Mouse (Mus musculus): ENCODE measurements at regions not wholly inside any gene's neighbourhood (a gene's known extent, or its start where the extent isn't known, plus 50 kb on each side); places are given as distances from the start of the nearest gene placed in this dataset.

- dilution Hi-C loops (cut with MboI; ENCODE audit: extremely low pct_ligation_motif_present, extremely low pct_unique_long_range_greater_than_20kb, low sequenced_read_pairs) (no loop called here), in situ Hi-C loops (cut with MboI; ENCODE audit: low pct_ligation_motif_present, low pct_unique_long_range_greater_than_20kb, low sequenced_read_pairs) (no loop called here)
- TF ChIP-seq MAZ (IDR thresholded peaks at IDR 0.05; ENCODE audit: low read depth, low read length) = no peak
- TF ChIP-seq RAD21 (IDR thresholded peaks at IDR 0.05; ENCODE audit: low read depth, low read length) = no peak
- no peak for TF ChIP-seq MEF2A (IDR thresholded peaks at IDR 0.05; ENCODE audit: borderline replicate concordance, low read depth, low read length)
- no peak for TF ChIP-seq EP300 (IDR thresholded peaks at IDR 0.05; ENCODE audit: low read length)
- TF ChIP-seq NELFE (IDR thresholded peaks at IDR 0.05; ENCODE audit: low read depth, low read length) = no peak
- no peak for TF ChIP-seq CHD1 (IDR thresholded peaks at IDR 0.05; ENCODE audit: low read depth, low read length)
- TF ChIP-seq POLR2A (IDR thresholded peaks at IDR 0.05; ENCODE audit: low read depth, low read length) = no peak
- TF ChIP-seq HCFC1 (IDR thresholded peaks at IDR 0.05; ENCODE audit: low read depth, low read length) = no peak
- no peak for TF ChIP-seq USF1 (IDR thresholded peaks at IDR 0.05; ENCODE audit: low read depth, low read length)
- TF ChIP-seq KAT2A (IDR thresholded peaks at IDR 0.05; ENCODE audit: insufficient replicate concordance, low read length) = no peak
- no peak for TF ChIP-seq CTCF (conservative IDR thresholded peaks at IDR 0.05 in 1 of 2, IDR thresholded peaks at IDR 0.05 in 1 of 2; ENCODE audit: low read depth in 2 of 2, low read length in 2 of 2)
- no peak for TF ChIP-seq TBP (conservative IDR thresholded peaks at IDR 0.05; ENCODE audit: low read depth, low read length)
- no peak for TF ChIP-seq MAX (IDR thresholded peaks at IDR 0.05; ENCODE audit: low read length)
- TF ChIP-seq PAX5 (IDR thresholded peaks at IDR 0.05; ENCODE audit: low read length) = no peak
- no peak for TF ChIP-seq IRF4 (IDR thresholded peaks at IDR 0.05; ENCODE audit: low read depth, low read length)
- TF ChIP-seq ZNF384 (IDR thresholded peaks at IDR 0.05; ENCODE audit: low read depth, low read length) = no peak
- no peak for TF ChIP-seq ETS1 (conservative IDR thresholded peaks at IDR 0.05; ENCODE audit: low read depth, low read length)
- no peak for TF ChIP-seq MXI1 (IDR thresholded peaks at IDR 0.05; ENCODE audit: low read depth, low read length)
- no peak overlapping the region for H3K4me2 ChIP-seq (ENCODE audit: insufficient read depth, low read depth, poor library complexity, severe bottlenecking)
- H3K27ac ChIP-seq (ENCODE audit: insufficient read depth, low read depth) = no peak overlapping the region
- no peaks in the 10 kb centered on the region for H3K27me3 ChIP-seq (replicated peaks)
- H3K4me3 ChIP-seq (replicated peaks in 1 of 3; ENCODE audit: low read depth in 2 of 3, low read length in 2 of 3, poor library complexity in 1 of 3) = no peak overlapping the region
- H3K36me3 ChIP-seq (replicated peaks in 1 of 2; ENCODE audit: control insufficient read depth in 1 of 2, insufficient read depth in 1 of 2, low read length in 1 of 2) = no peaks in the 10 kb centered on the region
- no peaks in the 10 kb centered on the region for H3K79me2 ChIP-seq (replicated peaks; ENCODE audit: control insufficient read depth, extremely low read depth, insufficient read depth, poor library complexity, severe bottlenecking)
- no peak overlapping the region for H3K9ac ChIP-seq (ENCODE audit: insufficient read depth, low read depth)
- no peak for DNase-seq (ENCODE audit: extremely low read depth)
- H3K9me3 ChIP-seq (replicated peaks; ENCODE audit: low read length) = no peaks in the 10 kb centered on the region
- H3K4me1 ChIP-seq (ENCODE audit: control insufficient read depth in 1 of 2, insufficient read depth in 2 of 2) = peaks cover 0 to 7% of the 10 kb centered on the region in 2 experiments; a peak in 1 of 4 replicates
Observed at GRCm38 (mm10) chr5:51917812-51918448, 272.4 kb downstream of the Dhx15 start.

GRCm38 (mm10) chr5:51914731-51915130, 275.6 kb downstream of the Dhx15 start:
- H3K79me2 ChIP-seq (replicated peaks; ENCODE audit: control insufficient read depth, extremely low read depth, insufficient read depth, poor library complexity, severe bottlenecking) = no peaks in the 10 kb centered on the region

More at GRCm38 (mm10) chr5:51914731-51915130, 275.6 kb downstream of the Dhx15 start:
- in situ Hi-C loops (cut with MboI; ENCODE audit: low pct_ligation_motif_present, low pct_unique_long_range_greater_than_20kb, low sequenced_read_pairs) (no loop called here), dilution Hi-C loops (cut with MboI; ENCODE audit: extremely low pct_ligation_motif_present, extremely low pct_unique_long_range_greater_than_20kb, low sequenced_read_pairs) (no loop called here)
- Histone ChIP-seq H3K36me3 (replicated peaks in 1 of 2; ENCODE audit: control insufficient read depth in 1 of 2, insufficient read depth in 1 of 2, low read length in 1 of 2) (no peaks in the 10 kb centered on the region), H3K27ac (ENCODE audit: insufficient read depth, low read depth) (no peak overlapping the region), H3K4me3 (replicated peaks in 1 of 3; ENCODE audit: low read depth in 2 of 3, low read length in 2 of 3, poor library complexity in 1 of 3) (no peak overlapping the region), H3K4me1 (ENCODE audit: control insufficient read depth in 1 of 2, insufficient read depth in 2 of 2) (no peaks in the 10 kb centered on the region), H3K4me2 (ENCODE audit: insufficient read depth, low read depth, poor library complexity, severe bottlenecking) (no peak overlapping the region), H3K9me3 (replicated peaks; ENCODE audit: low read length) (no peaks in the 10 kb centered on the region), H3K27me3 (replicated peaks) (no peaks in the 10 kb centered on the region), H3K9ac (ENCODE audit: insufficient read depth, low read depth) (no peak overlapping the region)
- no peak for DNase-seq (ENCODE audit: extremely low read depth)
- TF ChIP-seq SIN3A (IDR thresholded peaks at IDR 0.05; ENCODE audit: low read length) = no peak
- TF ChIP-seq SMC3 (IDR thresholded peaks at IDR 0.05; ENCODE audit: low read depth, low read length) = no peak
- no peak for TF ChIP-seq MAX (IDR thresholded peaks at IDR 0.05; ENCODE audit: low read length)
- no peak for TF ChIP-seq EP300 (IDR thresholded peaks at IDR 0.05; ENCODE audit: low read length)
- no peak for TF ChIP-seq IRF4 (IDR thresholded peaks at IDR 0.05; ENCODE audit: low read depth, low read length)
- TF ChIP-seq USF1 (IDR thresholded peaks at IDR 0.05; ENCODE audit: low read depth, low read length) = no peak
- TF ChIP-seq ZC3H11A (IDR thresholded peaks at IDR 0.05; ENCODE audit: low read depth, low read length) = no peak
- no peak for TF ChIP-seq MXI1 (IDR thresholded peaks at IDR 0.05; ENCODE audit: low read depth, low read length)
- no peak for TF ChIP-seq PAX5 (IDR thresholded peaks at IDR 0.05; ENCODE audit: low read length)
- no peak for TF ChIP-seq POLR2A (IDR thresholded peaks at IDR 0.05; ENCODE audit: low read depth, low read length)
- TF ChIP-seq RAD21 (IDR thresholded peaks at IDR 0.05; ENCODE audit: low read depth, low read length) = no peak
- TF ChIP-seq NELFE (IDR thresholded peaks at IDR 0.05; ENCODE audit: low read depth, low read length) = no peak
- TF ChIP-seq UBTF (IDR thresholded peaks at IDR 0.05; ENCODE audit: low read depth, low read length) = no peak
- TF ChIP-seq MYC (IDR thresholded peaks at IDR 0.05; ENCODE audit: low read depth, low read length) = no peak
- TF ChIP-seq MAFK (IDR thresholded peaks at IDR 0.05; ENCODE audit: insufficient replicate concordance, low read length) = no peak
- no peak for TF ChIP-seq ETS1 (conservative IDR thresholded peaks at IDR 0.05; ENCODE audit: low read depth, low read length)
- TF ChIP-seq MAZ (IDR thresholded peaks at IDR 0.05; ENCODE audit: low read depth, low read length) = no peak
- TF ChIP-seq RCOR1 (conservative IDR thresholded peaks at IDR 0.05; ENCODE audit: low read depth, low read length) = no peak
- no peak for TF ChIP-seq KAT2A (IDR thresholded peaks at IDR 0.05; ENCODE audit: insufficient replicate concordance, low read length)
- TF ChIP-seq ELF1 (IDR thresholded peaks at IDR 0.05; ENCODE audit: low read depth, low read length) = no peak
